Mouse (Mus musculus) testis, postnatal 10 days (tissue): Measurements from ENCODE around the gene Clec4a4.
"Not testable (repeated sequence)": the region's sequence is repeated elsewhere in the genome, so short reads cannot be mapped to it uniquely, and the experiment has no call there.

Experiments
- DNase-seq: peaks from one replicate; pipeline ENCODE4 v3.0.0; 2021; ENCODE audit warnings: low spot score

The Clec4a4 gene

GRCm38 (mm10) chr6:122989876-122990437 is at the start of gene Clec4a4:
Gene Clec4a4, plus strand, starts transcription at chr6:122990367.
- no peak for DNase-seq

DNA sequence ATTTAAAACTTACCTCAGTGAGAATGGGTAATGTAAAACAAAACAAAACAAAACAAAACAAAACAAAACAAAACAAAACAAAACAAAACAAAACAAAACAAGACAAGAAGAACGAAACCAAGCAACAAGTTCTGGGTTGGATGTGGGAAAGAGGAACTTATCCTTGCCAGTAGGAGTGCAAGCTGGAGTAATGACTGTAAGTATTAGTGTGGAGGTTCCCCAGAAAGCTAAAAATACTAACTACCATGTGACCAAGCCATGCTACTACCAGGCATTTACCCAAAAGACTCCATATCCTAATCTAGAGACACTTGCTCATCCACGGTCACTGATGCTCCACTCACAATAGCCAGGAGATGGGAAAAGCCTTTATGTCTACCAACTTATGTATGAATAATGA is 43.4 kb upstream of the Clec4a4 start:
- DNase-seq = no peak

DNA sequence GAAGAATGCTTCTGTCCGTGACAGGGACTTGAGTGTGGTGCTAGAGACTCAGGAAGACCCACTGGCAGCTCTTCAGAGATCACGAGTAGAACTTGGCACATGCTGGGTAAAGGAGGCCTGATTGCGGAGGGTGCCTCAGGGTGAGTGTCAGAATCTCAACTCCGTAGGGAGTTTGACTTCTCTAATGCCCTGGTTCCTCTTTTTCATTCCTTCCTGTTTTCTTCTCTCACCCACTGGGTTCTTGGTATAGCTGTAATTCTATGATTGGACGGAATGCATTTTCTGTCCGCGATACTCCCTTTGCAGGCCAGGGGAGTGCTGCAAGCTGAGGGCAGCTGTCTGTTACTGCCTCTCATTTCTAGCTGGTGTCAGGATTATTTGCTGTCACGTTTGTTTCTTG is 37.8 kb upstream of the Clec4a4 start, which contains the start of gene Clec4a3:
TSS of gene Clec4a3 (plus strand) at position 115 of the 400 bp plus-strand sequence.
- DNase-seq = no peak

GRCm38 (mm10) chr6:122964562-122964961 is 25.6 kb upstream of the Clec4a4 start:
- DNase-seq = no peak

DNA sequence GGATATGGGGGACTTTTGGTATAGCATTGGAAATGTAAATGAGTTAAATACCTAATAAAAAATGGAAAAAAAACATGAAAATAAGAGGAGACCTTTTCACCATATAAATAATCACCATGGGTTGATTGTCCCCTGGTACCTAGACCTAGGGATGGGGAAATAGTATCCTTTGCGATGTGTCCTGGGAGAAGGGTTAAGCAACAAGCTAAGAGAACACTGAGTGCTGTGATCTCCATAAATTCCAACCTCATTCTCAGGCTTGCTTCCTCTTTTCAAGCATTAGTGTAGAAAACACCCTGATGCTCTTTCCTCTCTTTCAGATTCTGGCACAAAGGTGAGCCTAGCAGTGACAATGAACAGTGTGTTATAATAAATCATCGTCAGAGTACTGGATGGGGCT is 21.1 kb upstream of the Clec4a4 start:
- no peak for DNase-seq

- DNase-seq = not testable (repeated sequence)
Measured at GRCm38 (mm10) chr6:123004696-123005095, 14.5 kb downstream of the Clec4a4 start.

DNA sequence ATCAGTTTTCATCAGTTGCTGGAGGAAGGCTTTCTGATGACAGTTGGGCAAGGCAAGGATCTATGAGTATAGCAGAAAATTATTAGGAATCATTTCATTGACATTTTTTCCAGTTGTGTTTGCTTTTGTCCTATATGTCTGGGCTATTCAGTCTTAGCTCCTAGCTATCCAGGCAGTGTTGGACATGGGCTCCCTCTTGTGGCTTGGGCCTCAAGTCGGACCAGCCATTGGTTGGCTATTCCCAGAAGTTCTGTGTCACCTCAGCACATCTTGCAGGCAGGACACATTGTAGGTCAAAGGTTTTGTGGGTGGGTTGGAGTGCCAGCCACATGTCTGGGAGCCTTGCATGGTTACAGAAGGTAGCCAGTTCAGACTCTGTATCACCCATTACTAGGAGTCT is 15.4 kb downstream of the Clec4a4 start:
- peak; percentile 57 for DNase-seq

- DNase-seq = no peak
Measured at GRCm38 (mm10) chr6:123049742-123050372, 59.7 kb downstream of the Clec4a4 start, which contains the start of gene Clec4b1. Gene Clec4b1, plus strand, starts transcription at chr6:123049962.
